Mouse (Mus musculus) heart, embryonic 13.5 days (tissue): ENCODE data around the gene Il1rl2. TPM values are rescaled to one million over a fixed set of nuclear protein-coding genes. Genes with fewer than 3 reads are reported as not detected.
A peak's percentile ranks its signal among the peaks of the same experiment; 100 is the strongest.

Experiments used
- ATAC-seq: fragments of 200-750 bp; cut with Nextera tagmentation; 2 replicates; pipeline ENCODE4 v1.8.0; 2017; ENCODE audit warnings: moderate TSS enrichment; ENCODE audit not compliant: insufficient number of reproducible peaks, low FRiP score, low TSS enrichment; ENCODE audit errors: extremely low read depth
- H3K27ac ChIP-seq: fragments of 300-500 bp; sonication (generic); replicated peaks from 2 replicates; pipeline ENCODE4 v1.5.1; 2015; ENCODE audit warnings: moderate library complexity, mild to moderate bottlenecking, inconsistent platforms
- H3K27me3 ChIP-seq: fragments of 300-500 bp; sonication (generic); replicated peaks from 2 replicates; pipeline ENCODE4 v1.6.1; 2015; ENCODE audit warnings: mild to moderate bottlenecking, inconsistent platforms
- H3K36me3 ChIP-seq: fragments of 300-500 bp; sonication (generic); 2 replicates; pipeline ENCODE4 v1.6.1; 2015; ENCODE audit warnings: mild to moderate bottlenecking, inconsistent platforms
- H3K4me1 ChIP-seq: fragments of 300-500 bp; sonication (generic); 2 replicates; pipeline ENCODE4 v1.6.1; 2015; ENCODE audit warnings: inconsistent platforms
- H3K4me2 ChIP-seq: fragments of 300-500 bp; sonication (generic); 2 replicates; pipeline ENCODE4 v1.6.1; 2015; ENCODE audit warnings: inconsistent platforms, mild to moderate bottlenecking, moderate library complexity
- H3K4me3 ChIP-seq: fragments of 300-500 bp; sonication (generic); 2 replicates; pipeline ENCODE4 v1.5.1; 2015; ENCODE audit warnings: moderate library complexity, mild to moderate bottlenecking, inconsistent platforms
- H3K9ac ChIP-seq: fragments of 300-500 bp; sonication (generic); 2 replicates; pipeline ENCODE4 v1.6.1; 2015; ENCODE audit warnings: inconsistent platforms, mild to moderate bottlenecking, moderate library complexity
- H3K9me3 ChIP-seq: fragments of 300-500 bp; sonication (generic); 2 replicates; pipeline ENCODE4 v1.6.1; 2016; ENCODE audit warnings: inconsistent platforms
- WGBS: fragments of 180-500 bp; shearing (Covaris S2); methylation state at CpG from one replicate; pipeline ENCODE4 v1.1.7; 2015; ENCODE audit warnings: mixed read lengths; 5-methylcytosine and 5-hydroxymethylcytosine counted together
- polyA plus RNA-seq: library from polyadenylated mRNA; unstranded; fragments of >200 nt; fragmentation: Nextera tagmentation; extraction: Ambion mirVana; gene quantifications from 2 replicates; pipeline ENCODE4 v1.2.1, GENCODE M21; 2015

The Il1rl2 gene
- polyA plus RNA-seq, 1 experiment from 2014 or later: 3.8 TPM

DNA sequence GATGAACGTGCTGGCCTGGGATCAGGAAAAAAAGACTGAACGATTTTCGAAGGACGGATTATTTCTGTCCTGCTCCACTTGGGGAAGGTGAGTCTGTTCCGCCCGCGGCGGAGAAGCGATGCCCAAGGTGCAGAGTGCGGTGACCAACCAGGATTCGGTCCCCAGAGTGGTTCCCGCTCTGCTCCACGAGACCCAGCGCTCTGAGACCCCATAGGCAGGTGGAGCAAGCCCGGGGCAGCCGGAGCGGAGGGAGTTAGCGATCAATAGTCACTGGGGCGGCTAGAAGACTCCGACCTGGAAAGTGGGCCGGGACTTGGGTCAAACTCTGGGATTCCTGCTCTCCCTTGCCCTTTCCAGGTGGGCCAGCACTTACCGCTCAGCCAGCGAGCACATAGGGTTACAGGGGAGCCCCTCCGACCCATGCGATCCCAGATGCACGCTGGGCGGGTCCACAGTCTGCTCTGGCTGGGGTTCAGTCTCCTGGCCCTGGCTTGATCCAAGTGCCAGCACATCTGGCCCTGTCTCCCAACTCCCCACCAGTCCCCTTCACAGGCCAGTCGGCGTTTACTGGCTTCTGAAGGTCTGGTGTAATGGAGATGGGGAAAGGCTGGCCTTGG lies 1.4 kb downstream of the Il1rl2 start:
- WGBS: 7% methylated on average over 29 of the region's 29 CpGs
- H3K27ac ChIP-seq: no peak overlapping the region
- peak overlapping the region; percentile 74 for H3K4me2 ChIP-seq
- H3K27me3 ChIP-seq: peaks cover 38% of the 10 kb centered on the region
- peak overlapping the region; percentile 51 for H3K4me3 ChIP-seq
- H3K36me3 ChIP-seq: no peaks in the 10 kb centered on the region
- H3K9me3 ChIP-seq: no peaks in the 10 kb centered on the region
- H3K4me1 ChIP-seq: peaks cover 13% of the 10 kb centered on the region
- ATAC-seq: no peak
- H3K9ac ChIP-seq: peak overlapping the region; percentile 75

- Histone ChIP-seq H3K9me3 (no peaks in the 10 kb centered on the region), H3K9ac (no peak overlapping the region), H3K4me3 (no peak overlapping the region), H3K27ac (no peak overlapping the region), H3K36me3 (no peaks in the 10 kb centered on the region), H3K4me2 (no peak overlapping the region), H3K4me1 (peaks cover 13% of the 10 kb centered on the region), H3K27me3 (peaks cover 38% of the 10 kb centered on the region)
- ATAC-seq: no peak
- 70% methylated on average over 3 of the region's 3 CpGs for WGBS
These were observed 3.2 kb downstream of the Il1rl2 start for GRCm38 (mm10) chr1:40327604-40328003.

DNA sequence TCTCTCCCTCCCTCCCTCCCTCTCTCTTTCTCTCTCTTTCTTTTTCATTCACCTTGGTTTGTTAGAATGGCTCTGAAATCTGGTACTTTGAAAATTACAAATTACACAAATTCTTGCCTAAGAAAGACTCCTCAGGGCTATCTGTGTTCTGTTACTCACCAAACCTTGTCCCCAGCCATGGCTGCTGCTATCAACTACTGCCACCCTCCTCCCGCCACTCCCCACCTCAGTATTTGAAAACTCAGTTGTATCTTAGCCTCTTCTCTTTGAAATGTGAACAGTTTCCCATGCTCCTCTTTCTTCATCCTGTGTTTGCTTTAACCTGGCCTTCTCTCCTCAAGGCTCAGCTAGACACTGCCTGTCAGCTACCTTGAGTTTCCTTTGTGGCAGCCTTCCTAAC lies 5.1 kb downstream of the Il1rl2 start:
- no peak overlapping the region for H3K27ac ChIP-seq
- no peaks in the 10 kb centered on the region for H3K9me3 ChIP-seq
- WGBS: 43% methylated on average over 1 of the region's 1 CpGs
- no peak overlapping the region for H3K4me2 ChIP-seq
- H3K27me3 ChIP-seq: peaks cover 35% of the 10 kb centered on the region
- no peaks in the 10 kb centered on the region for H3K36me3 ChIP-seq
- H3K4me1 ChIP-seq: peaks cover 13% of the 10 kb centered on the region
- ATAC-seq: no peak
- no peak overlapping the region for H3K9ac ChIP-seq
- no peak overlapping the region for H3K4me3 ChIP-seq

GRCm38 (mm10) chr1:40330181-40330580 lies 5.8 kb downstream of the Il1rl2 start:
- Histone ChIP-seq H3K27ac (no peak overlapping the region), H3K36me3 (no peaks in the 10 kb centered on the region), H3K4me2 (no peak overlapping the region), H3K4me1 (peaks cover 10% of the 10 kb centered on the region), H3K27me3 (peaks cover 28% of the 10 kb centered on the region), H3K9ac (no peak overlapping the region), H3K4me3 (no peak overlapping the region), H3K9me3 (no peaks in the 10 kb centered on the region)
- 76% methylated on average over 8 of the region's 8 CpGs for WGBS
- no peak for ATAC-seq

GRCm38 (mm10) chr1:40339346-40339745 lies 14.9 kb downstream of the Il1rl2 start:
- WGBS: 65% methylated on average over 1 of the region's 1 CpGs
- no peak overlapping the region for H3K4me3 ChIP-seq
- no peak for ATAC-seq

GRCm38 (mm10) chr1:40340102-40340501 lies 15.7 kb downstream of the Il1rl2 start:
- H3K9me3 ChIP-seq: no peaks in the 10 kb centered on the region
- no peak overlapping the region for H3K9ac ChIP-seq
- no peak overlapping the region for H3K4me3 ChIP-seq
- H3K27ac ChIP-seq: no peak overlapping the region
- peaks cover 3% of the 10 kb centered on the region; the same call in 1 of the 2 replicates for H3K36me3 ChIP-seq
- no peak for ATAC-seq
- H3K4me2 ChIP-seq: no peak overlapping the region
- 73% methylated on average over 4 of the region's 4 CpGs for WGBS
- H3K27me3 ChIP-seq: no peaks in the 10 kb centered on the region
- H3K4me1 ChIP-seq: no peaks in the 10 kb centered on the region

More at GRCm38 (mm10) chr1:40339346-40339745, 14.9 kb downstream of the Il1rl2 start:
- H3K4me1 ChIP-seq: no peaks in the 10 kb centered on the region
- H3K27ac ChIP-seq: no peak overlapping the region
- no peak overlapping the region for H3K9ac ChIP-seq
- H3K9me3 ChIP-seq: no peaks in the 10 kb centered on the region
- H3K36me3 ChIP-seq: peaks cover 3% of the 10 kb centered on the region; the same call in 1 of the 2 replicates
- H3K27me3 ChIP-seq: no peaks in the 10 kb centered on the region
- H3K4me2 ChIP-seq: no peak overlapping the region

DNA sequence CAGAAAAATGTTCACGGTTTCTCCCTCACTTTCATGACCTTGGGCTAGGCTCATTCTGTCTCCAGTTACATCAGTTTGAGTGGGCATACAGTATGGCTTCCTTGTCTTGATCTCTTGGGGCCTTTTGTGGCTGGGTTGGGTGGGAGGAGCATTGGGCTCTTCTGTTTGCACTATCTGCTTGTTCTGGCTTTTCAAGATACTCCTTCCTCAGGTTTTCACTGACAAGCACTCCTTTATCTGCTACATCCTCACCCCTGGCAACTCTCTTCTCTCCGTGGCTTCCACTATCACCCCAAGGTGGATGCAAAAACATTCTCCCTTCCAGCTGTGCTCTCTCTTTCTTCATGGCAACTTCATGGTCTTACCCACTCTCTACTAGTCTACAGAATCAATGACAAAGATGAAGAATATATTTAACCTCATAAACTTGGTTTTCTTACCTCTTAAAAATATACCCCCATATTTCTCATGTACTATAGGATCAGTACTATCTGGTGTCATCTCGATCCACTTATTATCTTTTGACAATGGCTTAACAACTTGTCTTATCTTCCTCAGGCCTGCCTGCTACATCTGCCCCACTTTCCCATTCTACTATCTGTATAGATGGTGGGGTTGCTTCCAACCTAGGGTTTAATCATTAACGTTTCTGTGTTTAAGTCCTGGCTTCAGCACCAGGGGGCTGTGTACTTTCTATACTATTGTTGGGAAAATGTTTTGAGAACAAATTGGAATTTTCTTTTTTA lies 27.9 kb downstream of the Il1rl2 start:
- no peak overlapping the region for H3K4me2 ChIP-seq
- no peak overlapping the region for H3K4me3 ChIP-seq
- H3K9ac ChIP-seq: no peak overlapping the region
- H3K9me3 ChIP-seq: no peaks in the 10 kb centered on the region
- no peak for ATAC-seq
- 59% methylated on average over 4 of the region's 4 CpGs for whole genome bisulfite sequencing
- no peaks in the 10 kb centered on the region for H3K27me3 ChIP-seq
- 0 out of 2 replicates have a peak, but pooled peaks cover 3% of the 10 kb centered on the region for H3K36me3 ChIP-seq
- peaks cover 16% of the 10 kb centered on the region for H3K4me1 ChIP-seq
- H3K27ac ChIP-seq: no peak overlapping the region

DNA sequence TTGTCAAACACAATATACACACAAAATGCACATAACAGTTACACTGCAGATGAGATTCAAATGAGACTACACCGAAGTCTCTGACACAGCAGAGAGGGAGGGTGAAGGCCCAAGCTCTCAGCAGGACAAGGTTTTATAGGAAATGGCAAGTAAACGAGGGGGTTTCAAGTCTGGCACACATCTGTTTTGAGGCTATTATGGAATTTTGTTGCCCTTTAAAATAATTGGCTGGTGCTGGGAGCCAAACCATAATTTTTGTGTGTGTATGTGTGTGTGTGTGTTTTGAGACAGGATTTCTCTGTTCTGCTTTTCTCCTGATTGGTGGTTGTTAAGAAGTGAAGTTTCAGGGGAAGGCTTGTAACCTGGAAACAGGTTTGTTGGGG lies 28.5 kb downstream of the Il1rl2 start:
- no peak overlapping the region for H3K4me2 ChIP-seq
- no peak overlapping the region for H3K4me3 ChIP-seq
- 75% methylated on average over 2 of the region's 2 CpGs for WGBS
- H3K36me3 ChIP-seq: 0 out of 2 replicates have a peak, but pooled peaks cover 3% of the 10 kb centered on the region
- H3K9ac ChIP-seq: no peak overlapping the region
- no peak for ATAC-seq
- H3K27ac ChIP-seq: no peak overlapping the region
- peaks cover 19% of the 10 kb centered on the region for H3K4me1 ChIP-seq
- no peaks in the 10 kb centered on the region for H3K27me3 ChIP-seq
- H3K9me3 ChIP-seq: no peaks in the 10 kb centered on the region

- no peak for ATAC-seq
- H3K27ac ChIP-seq: no peak overlapping the region
- no peaks in the 10 kb centered on the region for H3K9me3 ChIP-seq
- no peak overlapping the region for H3K4me2 ChIP-seq
- H3K9ac ChIP-seq: no peak overlapping the region
- H3K4me1 ChIP-seq: peaks cover 35% of the 10 kb centered on the region
- H3K36me3 ChIP-seq: 0 out of 2 replicates have a peak, but pooled peaks cover 3% of the 10 kb centered on the region
- H3K27me3 ChIP-seq: no peaks in the 10 kb centered on the region
- H3K4me3 ChIP-seq: no peak overlapping the region
- WGBS: 85% methylated on average over 3 of the region's 3 CpGs
These were observed 30.3 kb downstream of the Il1rl2 start for GRCm38 (mm10) chr1:40354665-40355064.

GRCm38 (mm10) chr1:40355431-40355843 lies 31.0 kb downstream of the Il1rl2 start:
- Histone ChIP-seq H3K27me3 (no peaks in the 10 kb centered on the region), H3K27ac (no peak overlapping the region), H3K9me3 (no peaks in the 10 kb centered on the region), H3K9ac (no peak overlapping the region), H3K4me2 (no peak overlapping the region), H3K4me3 (no peak overlapping the region), H3K4me1 (peaks cover 40% of the 10 kb centered on the region), H3K36me3 (0 out of 2 replicates have a peak, but pooled peaks cover 3% of the 10 kb centered on the region)
- 76% methylated on average over 4 of the region's 4 CpGs for WGBS
- ATAC-seq: no peak

DNA sequence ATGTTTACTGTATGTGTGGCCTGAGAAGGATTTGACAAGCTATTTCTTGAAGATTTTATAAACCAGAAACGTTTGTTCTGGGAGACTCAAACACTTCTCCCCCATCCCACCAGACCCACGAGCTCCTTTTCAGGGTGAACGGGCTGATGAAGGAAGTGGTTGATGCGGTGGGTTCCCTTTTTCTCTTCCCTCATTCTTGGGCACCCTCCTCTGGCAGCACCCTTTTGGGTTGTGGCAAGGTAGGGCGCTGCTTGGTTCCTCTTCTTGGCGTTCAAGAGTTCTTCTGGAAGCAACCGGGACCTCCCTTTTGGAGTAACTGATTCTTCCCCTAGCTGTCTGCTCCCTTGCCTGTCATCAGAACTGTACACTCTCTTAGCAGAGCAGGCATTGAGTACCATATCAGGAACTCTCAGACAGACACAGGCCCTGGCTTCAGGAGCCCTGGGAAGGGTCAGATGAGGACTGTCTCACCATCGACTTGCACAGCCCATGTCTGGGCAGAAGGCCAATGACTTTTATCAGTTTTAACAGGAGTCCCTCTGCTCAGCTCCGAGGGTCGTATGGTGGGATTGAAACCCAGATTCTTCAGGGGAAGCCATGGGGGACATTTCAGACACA lies 31.6 kb downstream of the Il1rl2 start:
- H3K27ac ChIP-seq: no peak overlapping the region
- no peak overlapping the region for H3K9ac ChIP-seq
- H3K36me3 ChIP-seq: 0 out of 2 replicates have a peak, but pooled peaks cover 1% of the 10 kb centered on the region
- H3K4me1 ChIP-seq: peaks cover 41% of the 10 kb centered on the region
- H3K4me2 ChIP-seq: no peak overlapping the region
- ATAC-seq: no peak
- no peaks in the 10 kb centered on the region for H3K27me3 ChIP-seq
- no peaks in the 10 kb centered on the region for H3K9me3 ChIP-seq
- H3K4me3 ChIP-seq: no peak overlapping the region
- 46% methylated on average over 10 of the region's 10 CpGs for WGBS
